Mouse (Mus musculus): ENCODE data around the gene BC004004. TPM values are rescaled to one million over a fixed set of nuclear protein-coding genes. Genes with fewer than 3 reads are reported as not detected.

BC004004 gene
- polyA plus RNA-seq, 1 experiment from 2014 or later, result 65.1 TPM

GRCm38 (mm10) chr17:29332186-29332685, 63.6 kb downstream of the BC004004 start:
- Histone ChIP-seq H3K9me3 (no peaks in the 10 kb centered on the region), H3K4me2 (replicated peaks) (no peak overlapping the region), H3K27me3 (peaks cover 12% of the 10 kb centered on the region), H3K4me3 (no peak overlapping the region), H3K9ac (no peak overlapping the region), H3K27ac (no peak overlapping the region), H3K36me3 (peaks cover 68% of the 10 kb centered on the region), H3K4me1 (peaks cover 6% of the 10 kb centered on the region)
- no peak for ATAC-seq (ENCODE audit: low FRiP score, low read depth)
- 73% methylated on average over 4 of the region's 4 CpGs for WGBS

GRCm38 (mm10) chr17:29336266-29336990, 67.8 kb downstream of the BC004004 start:
- 94% methylated on average over 19 of the region's 19 CpGs for WGBS
- no peak overlapping the region for H3K4me3 ChIP-seq
- H3K4me2 ChIP-seq (replicated peaks), result no peak overlapping the region
- H3K4me1 ChIP-seq, result peaks cover 12% of the 10 kb centered on the region
- no peak overlapping the region for H3K27ac ChIP-seq
- H3K9ac ChIP-seq, result no peak overlapping the region
- H3K36me3 ChIP-seq, result peaks cover 91% of the 10 kb centered on the region
- ATAC-seq (ENCODE audit: low FRiP score, low read depth), result no peak
- H3K27me3 ChIP-seq, result no peaks in the 10 kb centered on the region
- H3K9me3 ChIP-seq, result no peaks in the 10 kb centered on the region

GRCm38 (mm10) chr17:29337979-29338823, 69.6 kb downstream of the BC004004 start:
- 88% methylated on average over 9 of the region's 9 CpGs for WGBS
- no peak overlapping the region for H3K4me2 ChIP-seq (replicated peaks)
- H3K4me1 ChIP-seq, result peaks cover 30% of the 10 kb centered on the region
- H3K4me3 ChIP-seq, result no peak overlapping the region
- H3K9ac ChIP-seq, result no peak overlapping the region
- H3K27me3 ChIP-seq, result no peaks in the 10 kb centered on the region
- H3K27ac ChIP-seq, result peak overlapping the region; percentile 28; the same call in 1 of the 2 replicates
- peaks cover 82% of the 10 kb centered on the region for H3K36me3 ChIP-seq
- H3K9me3 ChIP-seq, result no peaks in the 10 kb centered on the region
- ATAC-seq (ENCODE audit: low FRiP score, low read depth), result no peak

- Histone ChIP-seq H3K9ac (peak overlapping the region; percentile 9; the same call in 1 of the 2 replicates), H3K4me1 (peaks cover 31% of the 10 kb centered on the region), H3K27me3 (no peaks in the 10 kb centered on the region), H3K4me2 (replicated peaks) (no peak overlapping the region), H3K9me3 (no peaks in the 10 kb centered on the region), H3K4me3 (no peak overlapping the region), H3K27ac (peak overlapping the region; percentile 48; the same call in 1 of the 2 replicates), H3K36me3 (peaks cover 81% of the 10 kb centered on the region)
- ATAC-seq (ENCODE audit: low FRiP score, low read depth), result no peak
- WGBS, result 78% methylated on average over 11 of the region's 11 CpGs
These were observed 70.7 kb downstream of the BC004004 start for GRCm38 (mm10) chr17:29339170-29339768.

GRCm38 (mm10) chr17:29340406-29341261, 72.0 kb downstream of the BC004004 start:
- H3K27me3 ChIP-seq, result no peaks in the 10 kb centered on the region
- WGBS, result 70% methylated on average over 18 of the region's 18 CpGs
- H3K4me2 ChIP-seq (replicated peaks), result peak overlapping the region; percentile 44
- H3K4me3 ChIP-seq, result no peak overlapping the region
- H3K9ac ChIP-seq, result peak overlapping the region; percentile 32
- no peak for ATAC-seq (ENCODE audit: low FRiP score, low read depth)
- H3K27ac ChIP-seq, result peak overlapping the region; percentile 85
- H3K9me3 ChIP-seq, result no peaks in the 10 kb centered on the region
- H3K36me3 ChIP-seq, result peaks cover 76% of the 10 kb centered on the region
- H3K4me1 ChIP-seq, result peaks cover 37% of the 10 kb centered on the region

GRCm38 (mm10) chr17:29341591-29342003, 73.0 kb downstream of the BC004004 start:
- peak overlapping the region; percentile 32 for H3K9ac ChIP-seq
- no peaks in the 10 kb centered on the region for H3K9me3 ChIP-seq
- 35% methylated on average over 9 of the region's 9 CpGs for WGBS
- peak overlapping the region; percentile 85 for H3K27ac ChIP-seq
- no peak overlapping the region for H3K4me3 ChIP-seq
- H3K4me1 ChIP-seq, result peaks cover 47% of the 10 kb centered on the region
- peak; percentile 38 for ATAC-seq (ENCODE audit: low FRiP score, low read depth)
- H3K4me2 ChIP-seq (replicated peaks), result peak overlapping the region; percentile 44
- H3K27me3 ChIP-seq, result no peaks in the 10 kb centered on the region
- H3K36me3 ChIP-seq, result peaks cover 66% of the 10 kb centered on the region

GRCm38 (mm10) chr17:29342010-29342910, 73.7 kb downstream of the BC004004 start:
- Histone ChIP-seq H3K4me1 (peaks cover 48% of the 10 kb centered on the region), H3K4me2 (replicated peaks) (peak overlapping the region; percentile 44), H3K27ac (peak overlapping the region; percentile 85), H3K4me3 (no peak overlapping the region), H3K9ac (peak overlapping the region; percentile 32), H3K27me3 (no peaks in the 10 kb centered on the region), H3K36me3 (peaks cover 60% of the 10 kb centered on the region), H3K9me3 (no peaks in the 10 kb centered on the region)
- 42% methylated on average over 13 of the region's 13 CpGs for WGBS
- peak; percentile 74 for ATAC-seq (ENCODE audit: low FRiP score, low read depth)

GRCm38 (mm10) chr17:29343241-29343640, 74.7 kb downstream of the BC004004 start:
- H3K4me3 ChIP-seq, result no peak overlapping the region
- no peak overlapping the region for H3K27ac ChIP-seq
- no peak overlapping the region for H3K9ac ChIP-seq
- 90% methylated on average over 5 of the region's 5 CpGs for WGBS
- no peaks in the 10 kb centered on the region for H3K27me3 ChIP-seq
- H3K4me2 ChIP-seq (replicated peaks), result no peak overlapping the region
- ATAC-seq (ENCODE audit: low FRiP score, low read depth), result no peak
- no peaks in the 10 kb centered on the region for H3K9me3 ChIP-seq
- H3K4me1 ChIP-seq, result peaks cover 51% of the 10 kb centered on the region
- peaks cover 50% of the 10 kb centered on the region for H3K36me3 ChIP-seq

- Histone ChIP-seq H3K9me3 (no peaks in the 10 kb centered on the region), H3K4me2 (replicated peaks) (peak overlapping the region; percentile 76; the same call in 1 of the 2 replicates), H3K27me3 (no peaks in the 10 kb centered on the region), H3K27ac (no peak overlapping the region), H3K36me3 (peaks cover 29% of the 10 kb centered on the region), H3K4me1 (peaks cover 59% of the 10 kb centered on the region), H3K9ac (no peak overlapping the region), H3K4me3 (no peak overlapping the region)
- no peak for ATAC-seq (ENCODE audit: low FRiP score, low read depth)
- 94% methylated on average over 12 of the region's 12 CpGs for WGBS
These were observed 76.7 kb downstream of the BC004004 start for GRCm38 (mm10) chr17:29345272-29345671.

GRCm38 (mm10) chr17:29346496-29347125, 78.0 kb downstream of the BC004004 start:
- Histone ChIP-seq H3K9me3 (no peaks in the 10 kb centered on the region), H3K9ac (peak overlapping the region; percentile 91), H3K4me2 (replicated peaks) (peak overlapping the region; percentile 76), H3K4me3 (peak overlapping the region; percentile 93), H3K27me3 (no peaks in the 10 kb centered on the region), H3K4me1 (peaks cover 46% of the 10 kb centered on the region), H3K36me3 (peaks cover 23% of the 10 kb centered on the region), H3K27ac (peak overlapping the region; percentile 92)
- 4% methylated on average over 11 of the region's 11 CpGs for WGBS
- ATAC-seq (ENCODE audit: low FRiP score, low read depth), result no peak
